Mouse (Mus musculus) heart, adult 11 months (tissue): ENCODE data around the gene H2-D1.
A peak's percentile ranks its signal among the peaks of the same experiment; 100 is the strongest.
"Not testable (repeated sequence)": the region's sequence is repeated elsewhere in the genome, so short reads cannot be mapped to it uniquely, and the experiment has no call there.

Source experiments
- DNase-seq: peaks from one replicate; pipeline ENCODE4 v3.0.0; 2022

The H2-D1 gene

DNA sequence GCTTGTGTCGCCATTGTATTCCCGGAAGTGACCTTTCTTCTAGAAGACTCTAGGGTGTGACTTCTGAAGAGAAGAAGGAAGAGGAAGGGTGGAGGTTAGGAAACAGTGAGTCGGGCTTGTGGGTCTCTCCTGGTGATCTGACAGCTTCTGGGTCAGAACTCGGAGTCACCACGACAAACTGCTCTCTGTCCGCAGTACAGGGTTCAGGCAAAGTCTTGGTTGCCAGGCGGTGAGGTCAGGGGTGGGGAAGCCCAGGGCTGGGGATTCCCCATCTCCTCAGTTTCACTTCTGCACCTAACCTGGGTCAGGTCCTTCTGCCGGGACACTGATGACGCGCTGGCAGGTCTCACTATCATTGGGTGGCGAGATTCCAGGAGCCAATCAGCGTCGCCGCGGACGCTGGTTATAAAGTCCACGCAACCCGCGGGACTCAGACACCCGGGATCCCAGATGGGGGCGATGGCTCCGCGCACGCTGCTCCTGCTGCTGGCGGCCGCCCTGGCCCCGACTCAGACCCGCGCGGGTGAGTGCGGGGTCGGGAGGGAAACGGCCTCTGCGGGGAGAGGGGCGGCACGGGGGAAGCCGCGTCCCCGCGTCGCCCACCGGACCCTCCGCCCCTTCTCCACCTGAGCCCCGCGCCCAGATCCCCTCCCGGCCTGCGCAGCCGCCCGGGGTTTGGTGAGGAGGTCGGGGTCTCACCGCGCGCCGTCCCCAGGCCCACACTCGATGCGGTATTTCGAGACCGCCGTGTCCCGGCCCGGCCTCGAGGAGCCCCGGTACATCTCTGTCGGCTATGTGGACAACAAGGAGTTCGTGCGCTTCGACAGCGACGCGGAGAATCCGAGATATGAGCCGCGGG, at the start of gene H2-D1:
TSS of gene H2-D1 (plus strand) at position 67 of the 859 bp plus-strand sequence.
- peak; percentile 100 for DNase-seq

DNA sequence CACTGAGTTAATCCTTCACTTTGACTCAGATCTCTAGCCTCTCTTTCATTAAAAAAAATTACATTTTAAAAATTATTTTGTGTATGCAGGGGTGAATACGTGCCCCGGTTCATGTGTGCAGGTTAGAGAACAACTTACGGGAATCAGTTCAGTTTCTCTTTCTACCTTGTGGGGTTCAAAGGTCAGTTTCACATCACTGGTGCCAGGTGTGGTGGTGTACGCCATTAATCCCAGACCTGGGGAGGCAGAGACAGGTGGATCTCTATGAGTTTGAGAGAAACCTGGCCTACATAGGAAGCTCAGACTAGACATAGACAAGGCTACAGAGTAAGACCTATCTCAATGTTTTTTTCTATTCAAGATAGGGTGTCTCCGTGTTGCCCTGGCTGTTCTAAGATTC, 49.5 kb upstream of the H2-D1 start:
- DNase-seq = no peak

- peak; percentile 99 for DNase-seq
These were observed 43.9 kb upstream of the H2-D1 start for GRCm38 (mm10) chr17:35218516-35219193.

GRCm38 (mm10) chr17:35219601-35220041, 42.9 kb upstream of the H2-D1 start:
- peak; percentile 98 for DNase-seq

- DNase-seq = peak; percentile 99
These were observed 42.2 kb upstream of the H2-D1 start, which contains the start of gene Gm16181 for GRCm38 (mm10) chr17:35220156-35220952. TSS of gene Gm16181 (plus strand) at chr17:35220834.

- peak; percentile 95 for DNase-seq
These were observed 40.2 kb upstream of the H2-D1 start for GRCm38 (mm10) chr17:35222299-35222698.

GRCm38 (mm10) chr17:35224641-35225040, 37.9 kb upstream of the H2-D1 start:
- DNase-seq = no peak

GRCm38 (mm10) chr17:35225456-35225855, 37.1 kb upstream of the H2-D1 start:
- no peak for DNase-seq

GRCm38 (mm10) chr17:35226561-35227046, 35.9 kb upstream of the H2-D1 start:
- no peak for DNase-seq

- DNase-seq = peak; percentile 89
These were observed 31.5 kb upstream of the H2-D1 start for GRCm38 (mm10) chr17:35231022-35231421.

- DNase-seq = peak; percentile 98
These were observed 30.5 kb upstream of the H2-D1 start for GRCm38 (mm10) chr17:35232043-35232442.

DNA sequence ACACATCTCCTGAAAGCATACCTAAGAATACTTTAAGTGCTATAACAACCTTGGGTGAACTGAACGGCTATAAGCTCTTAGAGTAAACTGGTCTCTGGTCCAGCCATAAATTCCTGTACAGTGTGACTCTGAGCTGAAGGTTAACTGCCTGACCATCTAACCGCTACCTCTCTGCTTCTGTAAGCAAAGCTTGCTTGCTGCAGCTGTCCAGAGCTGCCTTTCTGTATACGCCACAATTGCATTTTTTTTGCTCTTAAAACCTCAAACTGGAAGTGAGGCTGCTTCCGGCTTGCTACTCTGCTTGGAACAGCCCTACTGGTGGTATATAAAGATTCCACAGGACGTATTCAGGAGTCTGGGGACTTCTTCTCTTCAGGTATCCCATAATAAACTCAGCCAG, 29.9 kb upstream of the H2-D1 start:
- no peak for DNase-seq

- DNase-seq = peak; percentile 96
These were observed 29.2 kb upstream of the H2-D1 start, which contains the start of gene Atp6v1g2 for GRCm38 (mm10) chr17:35233114-35233980. TSS of gene Atp6v1g2 (plus strand) at chr17:35233660.

GRCm38 (mm10) chr17:35234090-35234489, 28.4 kb upstream of the H2-D1 start:
- DNase-seq = not testable (repeated sequence)

GRCm38 (mm10) chr17:35234903-35235302, 27.6 kb upstream of the H2-D1 start:
- DNase-seq = peak; percentile 97

DNA sequence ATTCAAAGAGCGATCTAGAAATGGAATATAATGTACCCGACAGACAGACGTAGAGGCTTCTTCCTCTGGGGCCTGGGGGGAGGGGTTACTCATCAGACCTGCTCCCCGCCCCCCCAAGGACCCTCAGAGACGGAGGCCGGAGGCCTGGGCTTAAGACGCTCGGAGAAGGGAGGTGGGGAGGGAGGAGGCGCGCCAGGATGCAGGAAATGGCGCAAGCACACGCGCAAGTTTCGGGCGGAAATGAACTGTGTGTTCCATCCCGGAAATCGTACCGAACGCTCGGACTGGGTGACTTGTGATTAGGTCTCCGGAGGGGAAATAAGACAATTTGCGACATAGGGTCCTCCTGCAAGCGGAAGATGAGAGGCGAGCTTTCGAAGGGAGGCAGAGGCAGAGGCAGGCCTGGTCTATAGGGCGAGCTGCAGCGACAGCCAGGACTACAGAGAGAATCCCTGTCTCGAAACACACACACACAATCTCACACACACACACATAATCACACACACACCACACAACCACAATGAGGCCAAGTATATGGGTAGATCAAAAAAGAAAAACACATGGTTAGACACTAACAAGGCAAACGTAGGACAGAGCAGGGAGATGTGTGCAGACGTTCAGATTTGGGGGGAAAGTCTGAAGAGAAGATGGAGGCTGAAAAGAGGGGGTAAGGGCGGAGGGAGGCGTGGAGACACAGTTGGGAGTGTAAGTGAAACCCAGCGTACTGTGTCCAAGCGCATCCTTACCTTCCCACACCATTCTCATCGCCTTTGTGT, 26.7 kb upstream of the H2-D1 start, which contains the start of gene Nfkbil1:
TSS of gene Nfkbil1 (minus strand) at position 179 of the 776 bp plus-strand sequence.
- peak; percentile 99 for DNase-seq

DNA sequence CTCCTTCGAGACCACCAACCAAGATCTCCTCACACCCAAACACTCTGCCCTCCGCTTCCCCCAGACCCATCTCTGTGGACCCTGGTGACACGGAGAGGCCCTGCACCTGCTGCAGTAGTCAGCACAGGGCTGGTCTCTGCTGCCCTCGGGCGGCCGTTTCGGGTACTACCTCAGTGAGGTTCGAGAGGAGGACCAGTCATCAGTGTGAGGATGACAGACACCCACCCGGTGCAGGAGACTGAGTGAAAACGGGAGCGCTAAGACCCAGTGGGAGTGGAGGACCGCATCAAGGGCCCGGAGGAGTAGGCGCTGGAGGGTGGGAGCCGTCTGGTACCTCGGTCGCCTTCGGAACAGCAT, 26.2 kb upstream of the H2-D1 start:
- peak; percentile 99 for DNase-seq

DNA sequence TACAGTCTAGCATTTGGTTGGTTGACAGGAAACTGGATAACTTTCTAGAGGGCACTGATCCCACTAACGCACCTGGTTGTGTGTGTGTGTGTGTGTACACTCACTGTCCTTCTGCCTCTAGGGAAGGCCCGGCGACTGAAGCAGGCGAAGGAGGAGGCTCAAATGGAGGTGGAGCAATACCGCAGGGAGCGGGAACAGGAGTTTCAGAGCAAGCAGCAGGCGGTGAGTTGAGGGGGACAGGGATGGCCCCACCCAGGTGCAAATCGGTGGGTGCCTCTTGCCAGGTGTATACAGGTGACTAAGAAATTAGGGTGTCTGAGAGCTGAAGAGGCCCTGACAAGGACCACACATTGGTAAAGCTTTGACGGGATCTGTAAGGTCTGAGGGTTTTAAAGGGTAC, 25.5 kb upstream of the H2-D1 start:
- peak; percentile 95 for DNase-seq

GRCm38 (mm10) chr17:35237504-35237903, 25.0 kb upstream of the H2-D1 start:
- peak; percentile 92 for DNase-seq

- DNase-seq = no peak
These were observed 22.8 kb upstream of the H2-D1 start for GRCm38 (mm10) chr17:35239700-35240099.
